Mouse (Mus musculus): Measurements from ENCODE around the gene Zim1. TPM values are rescaled to one million over a fixed set of nuclear protein-coding genes. Genes with fewer than 3 reads are reported as not detected.

Gene Zim1
- total RNA-seq, 2 experiments from 2014 or later = not detected

- no peak for ATAC-seq (replicated peaks; ENCODE audit: poor library complexity, severe bottlenecking)
These were observed 44.1 kb downstream of the Zim1 start for GRCm38 (mm10) chr7:6652151-6652550.

DNA sequence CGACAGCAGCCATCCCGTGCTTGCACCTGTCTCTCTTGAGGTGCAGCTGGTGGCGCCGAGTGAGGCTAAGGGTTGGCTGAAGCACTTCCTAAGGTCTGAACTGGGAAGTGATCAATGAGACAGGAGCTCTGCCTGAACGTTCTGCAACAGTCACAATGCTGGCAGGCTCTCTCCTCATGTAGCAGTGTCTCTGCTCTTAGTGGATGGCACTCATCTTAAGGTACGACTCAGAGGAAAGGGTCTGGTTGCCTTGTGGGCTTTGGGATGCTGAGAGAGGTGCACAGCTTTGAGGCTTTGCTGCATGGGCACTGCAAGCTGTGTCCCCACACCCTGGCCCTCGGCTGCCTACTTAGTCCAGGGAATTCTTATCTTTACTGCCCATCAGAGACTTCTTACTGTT, 45.0 kb downstream of the Zim1 start:
- no peak for ATAC-seq (replicated peaks; ENCODE audit: poor library complexity, severe bottlenecking)

DNA sequence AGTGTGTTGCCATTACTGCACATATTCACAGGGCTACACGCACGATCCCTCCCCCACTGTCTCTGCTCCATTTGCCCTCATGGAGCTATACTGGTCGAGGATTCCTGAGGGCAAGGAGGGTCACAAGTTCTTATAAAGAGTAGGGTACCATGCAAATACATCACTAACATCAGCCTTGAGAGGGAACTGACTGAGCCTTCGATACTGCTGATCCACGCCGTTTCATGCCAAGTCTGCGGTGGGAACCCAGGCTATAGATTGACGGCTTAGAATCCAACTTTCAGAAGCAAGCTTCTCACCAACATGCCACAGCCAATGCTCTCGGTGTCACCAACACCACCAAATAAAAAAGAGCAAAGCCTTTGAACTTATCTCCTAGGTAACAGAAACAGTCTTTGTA, 45.7 kb downstream of the Zim1 start:
- no peak for ATAC-seq (replicated peaks; ENCODE audit: poor library complexity, severe bottlenecking)

- no peak for ATAC-seq (replicated peaks; ENCODE audit: poor library complexity, severe bottlenecking)
These were observed 50.4 kb downstream of the Zim1 start for GRCm38 (mm10) chr7:6645821-6646220.

DNA sequence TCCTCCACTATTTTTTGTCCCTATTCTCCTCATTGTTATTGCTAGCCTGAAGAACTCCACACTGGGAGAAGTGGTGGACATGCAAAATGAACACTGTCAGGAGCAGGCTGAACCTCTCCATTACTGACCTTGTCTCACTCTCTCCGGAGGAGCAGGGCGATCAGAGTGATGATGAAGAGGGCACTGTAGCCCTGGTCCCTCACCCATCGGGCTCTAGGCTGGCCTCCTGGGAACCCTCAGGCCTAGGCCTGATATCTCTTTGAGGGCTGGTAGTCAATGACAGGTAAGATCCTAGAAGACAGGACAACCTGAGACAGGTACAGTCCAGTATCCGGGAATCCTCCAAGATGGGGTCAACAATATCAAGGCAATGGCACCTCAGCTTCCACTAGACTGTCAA, 58.2 kb downstream of the Zim1 start:
- no peak for ATAC-seq (replicated peaks; ENCODE audit: poor library complexity, severe bottlenecking)

DNA sequence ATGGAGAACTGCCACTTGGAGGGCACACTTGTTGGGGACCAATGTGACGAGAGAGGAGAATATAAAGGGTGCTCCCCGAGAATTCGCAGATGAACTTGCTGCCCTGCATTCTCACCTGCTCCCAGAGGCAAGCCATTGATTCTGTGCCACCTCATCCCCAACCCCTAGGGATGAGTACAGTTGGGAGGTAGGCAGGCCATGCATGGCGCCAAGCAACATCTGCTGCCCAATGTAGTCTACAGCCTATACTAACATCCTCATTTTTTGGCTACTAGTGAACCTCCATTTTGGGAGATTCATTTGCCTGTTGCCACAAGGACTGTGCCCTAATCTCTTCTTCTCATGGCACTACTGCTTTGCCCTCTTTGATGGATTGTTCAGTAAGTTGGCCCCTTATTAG, 59.5 kb downstream of the Zim1 start:
- no peak for ATAC-seq (replicated peaks; ENCODE audit: poor library complexity, severe bottlenecking)

DNA sequence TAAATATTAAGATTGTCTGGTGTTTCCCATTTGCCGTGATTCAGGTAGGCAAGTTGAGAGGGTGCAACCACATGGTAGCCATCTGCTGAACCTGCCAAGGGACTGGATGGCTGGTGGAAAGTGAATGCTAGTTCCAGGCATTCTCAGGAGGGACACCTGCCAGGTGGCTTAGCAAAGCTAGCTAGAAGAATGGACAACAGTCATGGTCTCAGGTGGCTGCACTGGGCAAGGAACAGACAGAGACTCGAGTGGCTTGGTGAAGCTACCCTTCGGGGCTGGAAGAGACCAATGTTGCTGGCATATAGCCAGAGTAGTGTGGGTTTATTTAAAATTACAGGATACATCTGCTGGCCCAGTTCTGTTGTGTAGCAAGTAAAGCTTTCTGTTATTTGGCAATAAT, 60.4 kb downstream of the Zim1 start:
- ATAC-seq (replicated peaks; ENCODE audit: poor library complexity, severe bottlenecking) = no peak

Other genes with a start within 250 kb of the Zim1 start
- not detected in 2 replicates for gene Olfr1336, start 240.3 kb downstream of the Zim1 start, total RNA-seq (2014; fragmentation: Nextera tagmentation)
- not detected in 2 replicates for gene Olfr1336, start 240.3 kb downstream of the Zim1 start, total RNA-seq (2017)
- not detected in 2 replicates for gene Olfr1346, start 229.3 kb downstream of the Zim1 start, total RNA-seq (2014; fragmentation: Nextera tagmentation)
- not detected in 2 replicates for gene Olfr1346, start 229.3 kb downstream of the Zim1 start, total RNA-seq (2017)
- not detected in 2 replicates for gene Olfr5, start 209.5 kb downstream of the Zim1 start, total RNA-seq (2014; fragmentation: Nextera tagmentation)
- 0.04 TPM in 1 of 2 replicates, not detected in the other for gene Olfr5, start 209.5 kb downstream of the Zim1 start, total RNA-seq (2017)
- not detected in 2 replicates for gene Olfr1347, start 196.7 kb downstream of the Zim1 start, total RNA-seq (2014; fragmentation: Nextera tagmentation)
- not detected in 2 replicates for gene Olfr1347, start 196.7 kb downstream of the Zim1 start, total RNA-seq (2017)
- not detected in 2 replicates for gene Olfr1348, start 187.7 kb downstream of the Zim1 start, total RNA-seq (2014; fragmentation: Nextera tagmentation)
- gene Olfr1348, start 187.7 kb downstream of the Zim1 start, total RNA-seq (2017) = not detected in 2 replicates
- not detected in 2 replicates for gene Olfr1349, start 173.5 kb downstream of the Zim1 start, total RNA-seq (2014; fragmentation: Nextera tagmentation)
- not detected in 2 replicates for gene Olfr1349, start 173.5 kb downstream of the Zim1 start, total RNA-seq (2017)
- not detected in 2 replicates for gene Olfr1350, start 131.6 kb downstream of the Zim1 start, total RNA-seq (2014; fragmentation: Nextera tagmentation)
- not detected in 2 replicates for gene Olfr1350, start 131.6 kb downstream of the Zim1 start, total RNA-seq (2017)
- not detected in 2 replicates for gene Peg3, start 34.0 kb upstream of the Zim1 start, total RNA-seq (2014; fragmentation: Nextera tagmentation)
- 0.21 TPM in 1 of 2 replicates, not detected in the other for gene Peg3, start 34.0 kb upstream of the Zim1 start, total RNA-seq (2017)
- not detected in 2 replicates for gene Usp29, start 34.1 kb upstream of the Zim1 start, total RNA-seq (2014; fragmentation: Nextera tagmentation)
- not detected in 2 replicates for gene Usp29, start 34.1 kb upstream of the Zim1 start, total RNA-seq (2017)